Mouse (Mus musculus): Measurements from ENCODE around the gene Fkbp4. TPM values are rescaled to one million over a fixed set of nuclear protein-coding genes. Genes with fewer than 3 reads are reported as not detected.

Fkbp4 gene
- polyA plus RNA-seq, 1 experiment from 2014 or later: 551 TPM

DNA sequence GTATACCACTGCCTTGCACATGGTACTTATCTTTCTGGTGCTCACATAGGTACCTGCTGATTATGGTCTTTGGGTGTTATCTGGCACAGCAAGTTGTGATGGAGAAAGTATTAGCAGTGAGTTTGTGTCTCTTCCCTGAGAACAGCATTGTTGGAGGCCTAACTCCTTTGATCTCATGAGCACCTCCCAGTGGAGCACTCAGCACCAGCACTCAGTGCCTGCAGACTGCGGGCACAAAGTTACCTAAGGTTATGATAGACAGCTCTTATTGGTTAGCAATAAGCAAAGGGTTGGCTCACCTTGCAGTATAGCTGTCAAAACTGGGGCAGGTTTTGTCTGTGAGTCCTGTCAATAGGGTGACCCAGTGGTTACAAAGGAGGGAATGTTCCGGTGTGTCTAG is 1.8 kb upstream of the Fkbp4 start:
- Histone ChIP-seq H3K36me3 (ENCODE audit: control insufficient read depth, insufficient read depth, low read length) (peaks cover 7% of the 10 kb centered on the region), H3K4me2 (ENCODE audit: low read depth) (no peak overlapping the region), H3K4me1 (ENCODE audit: control insufficient read depth, insufficient read depth, low read length) (peaks cover 10% of the 10 kb centered on the region; the same call in 1 of the 2 replicates), H3K4me3 (ENCODE audit: low read depth, low read length) (no peak overlapping the region), H3K27ac (ENCODE audit: low read depth, low read length) (no peak overlapping the region), H3K9ac (ENCODE audit: low read length) (no peak overlapping the region), H3K27me3 (ENCODE audit: control insufficient read depth, insufficient read depth, low read length) (no peaks in the 10 kb centered on the region), H3K9me3 (ENCODE audit: control insufficient read depth, low read length) (no peaks in the 10 kb centered on the region)
- no peak for DNase-seq (ENCODE audit: low spot score)
- WGBS: 94% methylated on average over 2 of the region's 2 CpGs
- ATAC-seq (ENCODE audit: insufficient read depth, low FRiP score, low TSS enrichment): no peak

DNA sequence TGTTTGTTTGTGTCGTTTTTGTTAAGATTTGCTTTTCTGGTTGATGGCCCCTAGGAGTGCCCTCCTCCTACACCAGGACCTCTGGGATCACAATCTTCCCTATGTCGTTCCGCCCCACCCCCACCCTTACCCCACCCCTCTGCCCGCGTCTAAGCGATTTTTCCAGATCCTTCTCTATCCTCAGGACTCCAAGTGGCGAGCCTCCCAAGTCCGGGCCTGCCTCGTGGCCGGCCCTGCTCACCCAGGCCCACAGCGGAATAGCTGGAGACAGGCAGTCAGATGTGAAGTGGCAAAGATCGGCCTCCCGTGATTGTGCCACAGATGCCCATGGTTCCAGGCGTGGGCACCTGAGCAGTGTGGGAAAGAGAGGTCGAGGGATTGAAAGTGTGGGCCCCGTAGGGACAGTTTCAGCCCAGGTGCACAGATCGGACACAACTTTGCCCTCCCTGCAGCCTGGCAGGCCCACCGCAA is 429 bp upstream of the Fkbp4 start:
- Histone ChIP-seq H3K4me3 (ENCODE audit: low read depth, low read length) (peak overlapping the region; percentile 97; the same call in 1 of the 2 replicates), H3K4me2 (ENCODE audit: low read depth) (peak overlapping the region; percentile 69), H3K36me3 (ENCODE audit: control insufficient read depth, insufficient read depth, low read length) (peaks cover 14% of the 10 kb centered on the region), H3K9ac (ENCODE audit: low read length) (peak overlapping the region; percentile 47), H3K27ac (ENCODE audit: low read depth, low read length) (no peak overlapping the region), H3K9me3 (ENCODE audit: control insufficient read depth, low read length) (no peaks in the 10 kb centered on the region), H3K27me3 (ENCODE audit: control insufficient read depth, insufficient read depth, low read length) (no peaks in the 10 kb centered on the region), H3K4me1 (ENCODE audit: control insufficient read depth, insufficient read depth, low read length) (peaks cover 10% of the 10 kb centered on the region; the same call in 1 of the 2 replicates)
- no peak for DNase-seq (ENCODE audit: low spot score)
- 31% methylated on average over 18 of the region's 18 CpGs for WGBS
- peak; percentile 48 for ATAC-seq (ENCODE audit: insufficient read depth, low FRiP score, low TSS enrichment)

DNA sequence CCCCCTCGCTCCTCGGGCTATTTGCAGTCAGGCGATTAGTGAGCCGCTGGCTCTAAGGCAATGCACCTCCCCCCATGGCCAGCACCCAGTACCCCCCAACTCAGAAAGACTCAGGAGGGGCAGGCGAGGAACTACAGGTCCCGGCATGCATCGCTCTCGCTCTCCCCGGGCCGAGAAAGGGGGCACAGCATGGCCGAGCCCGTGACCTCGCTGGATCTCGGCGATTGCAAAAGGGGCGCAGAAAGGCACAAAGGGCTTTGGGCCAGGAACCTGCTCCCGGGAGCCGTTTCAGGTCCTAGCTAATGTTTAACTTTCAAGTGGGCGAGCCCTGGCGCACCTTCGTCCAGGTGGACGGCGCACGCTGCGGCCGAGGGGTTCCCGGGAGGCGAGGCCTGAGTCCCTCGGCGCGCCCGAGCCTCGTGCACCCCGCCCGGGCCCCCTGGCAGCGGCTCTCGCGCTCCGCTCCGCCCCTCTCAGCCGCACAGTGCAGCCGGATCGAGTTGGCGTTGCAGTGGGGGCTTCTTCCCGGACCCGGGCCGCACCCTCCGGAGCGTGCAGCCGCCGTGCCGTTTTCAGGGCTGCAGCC is 653 bp downstream of the Fkbp4 start:
- DNase-seq (ENCODE audit: low spot score): peak; percentile 78
- peak overlapping the region; percentile 98 for H3K9ac ChIP-seq (ENCODE audit: low read length)
- peak overlapping the region; percentile 69 for H3K4me2 ChIP-seq (ENCODE audit: low read depth)
- H3K27ac ChIP-seq (ENCODE audit: low read depth, low read length): peak overlapping the region; percentile 85
- H3K4me3 ChIP-seq (ENCODE audit: low read depth, low read length): peak overlapping the region; percentile 97
- peaks cover 18% of the 10 kb centered on the region for H3K36me3 ChIP-seq (ENCODE audit: control insufficient read depth, insufficient read depth, low read length)
- H3K27me3 ChIP-seq (ENCODE audit: control insufficient read depth, insufficient read depth, low read length): no peaks in the 10 kb centered on the region
- H3K9me3 ChIP-seq (ENCODE audit: control insufficient read depth, low read length): no peaks in the 10 kb centered on the region
- H3K4me1 ChIP-seq (ENCODE audit: control insufficient read depth, insufficient read depth, low read length): peaks cover 10% of the 10 kb centered on the region; the same call in 1 of the 2 replicates
- under 1% methylated on average over 38 of the region's 52 CpGs for WGBS
- ATAC-seq (ENCODE audit: insufficient read depth, low FRiP score, low TSS enrichment): peak; percentile 76

DNA sequence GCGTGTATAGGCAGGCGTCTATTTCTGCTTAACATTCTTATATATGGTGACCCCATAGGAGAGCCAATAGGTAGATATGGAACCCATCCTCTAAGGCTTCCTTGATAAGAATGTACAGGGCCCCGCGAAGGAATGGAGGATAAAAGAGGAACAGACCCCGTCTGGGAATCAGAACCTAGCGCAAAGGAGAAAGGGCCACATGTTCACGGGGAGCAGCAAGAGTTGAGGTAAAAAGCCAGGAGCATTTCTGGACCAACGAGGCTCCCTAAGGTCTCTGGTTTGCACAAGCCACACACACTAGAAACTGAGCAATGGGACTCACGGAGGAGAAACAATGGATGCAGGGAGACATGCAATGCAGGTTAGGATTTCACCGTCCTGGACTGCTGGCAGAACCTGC is 1.2 kb downstream of the Fkbp4 start:
- Histone ChIP-seq H3K27me3 (ENCODE audit: control insufficient read depth, insufficient read depth, low read length) (no peaks in the 10 kb centered on the region), H3K9ac (ENCODE audit: low read length) (peak overlapping the region; percentile 98), H3K4me2 (ENCODE audit: low read depth) (peak overlapping the region; percentile 69), H3K4me1 (ENCODE audit: control insufficient read depth, insufficient read depth, low read length) (peaks cover 10% of the 10 kb centered on the region; the same call in 1 of the 2 replicates), H3K36me3 (ENCODE audit: control insufficient read depth, insufficient read depth, low read length) (peaks cover 21% of the 10 kb centered on the region), H3K27ac (ENCODE audit: low read depth, low read length) (no peak overlapping the region), H3K4me3 (ENCODE audit: low read depth, low read length) (peak overlapping the region; percentile 97), H3K9me3 (ENCODE audit: control insufficient read depth, low read length) (no peaks in the 10 kb centered on the region)
- 7% methylated on average over 10 of the region's 10 CpGs for WGBS
- ATAC-seq (ENCODE audit: insufficient read depth, low FRiP score, low TSS enrichment) (no peak), DNase-seq (ENCODE audit: low spot score) (no peak)

DNA sequence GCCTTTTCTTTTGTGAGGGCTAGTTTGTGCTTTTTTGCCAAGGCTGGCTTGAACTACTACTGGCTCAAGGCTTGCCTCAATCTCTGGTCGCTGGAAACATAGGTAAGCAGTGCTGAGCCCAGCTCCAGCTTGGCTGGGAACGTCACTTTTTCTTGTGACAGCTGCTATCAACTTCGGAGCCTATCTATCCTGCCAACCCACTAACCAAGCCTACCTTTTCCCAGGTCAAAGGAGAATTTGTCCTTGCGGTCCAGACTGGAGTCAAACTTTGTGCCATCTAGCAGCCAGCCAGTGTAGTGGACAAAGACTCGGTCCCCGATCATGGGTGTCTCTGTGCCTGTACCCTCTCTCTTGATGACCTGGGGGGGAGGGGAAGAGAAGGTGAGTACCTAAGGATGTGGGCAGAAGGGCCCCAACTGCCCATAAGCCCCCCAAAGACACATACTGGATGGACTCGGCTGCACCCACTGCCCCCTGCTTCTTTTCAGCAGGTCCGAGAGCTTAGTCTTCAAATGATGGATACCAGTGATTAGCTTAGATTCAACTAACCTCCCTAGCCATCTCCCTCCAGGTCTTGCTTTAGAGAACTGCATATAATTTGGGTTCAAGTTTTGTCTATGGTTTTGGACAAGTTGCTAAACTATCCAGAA is 2.0 kb downstream of the Fkbp4 start:
- Histone ChIP-seq H3K4me2 (ENCODE audit: low read depth) (peak overlapping the region; percentile 69), H3K27me3 (ENCODE audit: control insufficient read depth, insufficient read depth, low read length) (no peaks in the 10 kb centered on the region), H3K4me1 (ENCODE audit: control insufficient read depth, insufficient read depth, low read length) (peaks cover 10% of the 10 kb centered on the region; the same call in 1 of the 2 replicates), H3K4me3 (ENCODE audit: low read depth, low read length) (peak overlapping the region; percentile 97), H3K9ac (ENCODE audit: low read length) (0 out of 2 replicates have a peak overlapping the region, but pooled peaks have one; percentile 1), H3K36me3 (ENCODE audit: control insufficient read depth, insufficient read depth, low read length) (peaks cover 28% of the 10 kb centered on the region), H3K27ac (ENCODE audit: low read depth, low read length) (no peak overlapping the region), H3K9me3 (ENCODE audit: control insufficient read depth, low read length) (no peaks in the 10 kb centered on the region)
- 93% methylated on average over 8 of the region's 8 CpGs for WGBS
- no peak for ATAC-seq (ENCODE audit: insufficient read depth, low FRiP score, low TSS enrichment)
- DNase-seq (ENCODE audit: low spot score): no peak

DNA sequence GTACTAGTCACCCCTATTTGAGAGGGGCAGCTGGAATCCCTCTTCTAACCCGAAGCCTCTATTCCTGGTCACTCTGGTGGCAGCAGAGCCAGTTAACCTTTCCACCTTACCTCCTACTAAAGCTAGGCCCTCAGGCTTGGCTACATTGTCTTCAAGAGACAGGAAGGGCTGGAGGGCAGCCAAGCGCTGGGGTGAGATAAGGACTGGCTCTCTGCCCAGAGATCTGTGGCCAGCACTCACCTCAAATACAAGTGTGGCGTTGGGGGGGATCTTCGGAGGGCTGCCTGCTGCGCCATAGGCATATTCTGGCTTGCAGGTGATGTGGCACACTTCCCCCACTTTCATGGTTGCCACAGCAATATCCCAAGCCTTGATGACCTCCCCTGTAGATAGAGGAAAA is 3.0 kb downstream of the Fkbp4 start:
- DNase-seq (ENCODE audit: low spot score) (no peak), ATAC-seq (ENCODE audit: insufficient read depth, low FRiP score, low TSS enrichment) (no peak)
- Histone ChIP-seq H3K27me3 (ENCODE audit: control insufficient read depth, insufficient read depth, low read length) (no peaks in the 10 kb centered on the region), H3K4me1 (ENCODE audit: control insufficient read depth, insufficient read depth, low read length) (peaks cover 10% of the 10 kb centered on the region; the same call in 1 of the 2 replicates), H3K36me3 (ENCODE audit: control insufficient read depth, insufficient read depth, low read length) (peaks cover 34% of the 10 kb centered on the region), H3K9ac (ENCODE audit: low read length) (no peak overlapping the region), H3K4me2 (ENCODE audit: low read depth) (no peak overlapping the region), H3K27ac (ENCODE audit: low read depth, low read length) (no peak overlapping the region), H3K9me3 (ENCODE audit: control insufficient read depth, low read length) (no peaks in the 10 kb centered on the region), H3K4me3 (ENCODE audit: low read depth, low read length) (no peak overlapping the region)
- 91% methylated on average over 5 of the region's 5 CpGs for WGBS

DNA sequence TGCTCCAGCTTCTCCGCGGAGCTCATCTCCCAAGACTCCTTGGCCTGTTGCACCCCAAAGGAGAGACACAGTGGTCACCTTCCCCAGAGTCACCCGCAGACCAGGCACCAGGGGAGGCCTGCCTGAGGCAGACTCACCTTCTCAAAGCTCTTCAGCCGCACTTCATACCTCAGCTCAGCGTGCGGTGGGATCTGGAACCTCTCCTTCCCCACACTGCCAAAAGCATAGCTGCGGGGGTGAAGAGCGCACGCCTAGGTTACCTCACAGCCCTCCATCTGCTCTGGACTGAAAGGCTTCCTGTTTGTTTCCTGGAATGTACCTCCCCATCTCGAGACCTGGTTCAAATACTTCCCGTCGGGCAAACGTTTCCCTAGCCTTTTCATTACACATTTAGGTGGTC is 4.9 kb downstream of the Fkbp4 start:
- Histone ChIP-seq H3K4me3 (ENCODE audit: low read depth, low read length) (no peak overlapping the region), H3K9ac (ENCODE audit: low read length) (no peak overlapping the region), H3K27ac (ENCODE audit: low read depth, low read length) (no peak overlapping the region), H3K4me1 (ENCODE audit: control insufficient read depth, insufficient read depth, low read length) (peaks cover 8% of the 10 kb centered on the region; the same call in 1 of the 2 replicates), H3K9me3 (ENCODE audit: control insufficient read depth, low read length) (no peaks in the 10 kb centered on the region), H3K27me3 (ENCODE audit: control insufficient read depth, insufficient read depth, low read length) (no peaks in the 10 kb centered on the region), H3K4me2 (ENCODE audit: low read depth) (no peak overlapping the region), H3K36me3 (ENCODE audit: control insufficient read depth, insufficient read depth, low read length) (peaks cover 41% of the 10 kb centered on the region)
- DNase-seq (ENCODE audit: low spot score): no peak
- no peak for ATAC-seq (ENCODE audit: insufficient read depth, low FRiP score, low TSS enrichment)
- 95% methylated on average over 13 of the region's 13 CpGs for WGBS

DNA sequence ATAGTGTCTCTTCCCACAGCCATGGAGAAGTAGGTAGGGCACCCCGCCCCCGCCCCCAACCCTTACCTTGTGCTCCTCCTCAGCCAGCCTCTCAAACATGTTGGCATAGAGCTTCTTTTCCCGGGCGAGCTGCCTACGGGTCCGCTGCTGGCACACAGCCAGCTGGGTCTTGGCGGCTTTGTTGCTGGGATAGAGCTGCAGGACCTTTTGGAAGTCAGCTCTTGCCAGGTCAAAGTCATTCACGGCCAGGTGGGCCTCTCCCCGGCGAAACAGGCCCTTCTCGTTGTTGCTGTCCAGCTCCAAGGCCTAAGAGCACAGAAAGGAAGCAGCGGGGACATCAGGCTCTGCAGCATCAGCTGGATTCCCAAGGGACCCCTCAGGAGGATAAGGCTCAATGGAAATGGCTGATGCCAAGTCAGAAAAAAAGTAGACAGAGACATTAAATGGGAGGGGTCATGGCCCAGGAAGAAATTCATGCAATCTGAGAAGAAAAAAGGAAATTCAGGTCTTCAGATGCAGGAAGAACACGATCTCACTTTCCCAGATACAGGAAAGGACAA is 6.0 kb downstream of the Fkbp4 start:
- no peak overlapping the region for H3K4me3 ChIP-seq (ENCODE audit: low read depth, low read length)
- ATAC-seq (ENCODE audit: insufficient read depth, low FRiP score, low TSS enrichment) (no peak), DNase-seq (ENCODE audit: low spot score) (no peak)
- WGBS: 91% methylated on average over 13 of the region's 13 CpGs
- peaks cover 8% of the 10 kb centered on the region; the same call in 1 of the 2 replicates for H3K4me1 ChIP-seq (ENCODE audit: control insufficient read depth, insufficient read depth, low read length)
- no peak overlapping the region for H3K9ac ChIP-seq (ENCODE audit: low read length)
- no peak overlapping the region for H3K4me2 ChIP-seq (ENCODE audit: low read depth)
- no peak overlapping the region for H3K27ac ChIP-seq (ENCODE audit: low read depth, low read length)
- H3K27me3 ChIP-seq (ENCODE audit: control insufficient read depth, insufficient read depth, low read length): no peaks in the 10 kb centered on the region
- peaks cover 41% of the 10 kb centered on the region for H3K36me3 ChIP-seq (ENCODE audit: control insufficient read depth, insufficient read depth, low read length)
- no peaks in the 10 kb centered on the region for H3K9me3 ChIP-seq (ENCODE audit: control insufficient read depth, low read length)

Measured in neural tube, embryonic 11.5 days (tissue).